Mouse (Mus musculus): Measurements from ENCODE around the gene Cfap73. TPM values are rescaled to one million over a fixed set of nuclear protein-coding genes. Genes with fewer than 3 reads are reported as not detected.
A peak's percentile ranks its signal among the peaks of the same experiment; 100 is the strongest.

Cfap73 gene
- total and polyA plus RNA-seq, 3 experiments: 0.25 TPM; not detected in 2

GRCm38 (mm10) chr5:120599625-120600024 lies 34.4 kb downstream of the Cfap73 start (continued):
- TF ChIP-seq NRF1 (IDR thresholded peaks at IDR 0.05; ENCODE audit: insufficient read depth, low read depth, low read length, poor library complexity, severe bottlenecking) (no peak), JUND (IDR thresholded peaks at IDR 0.05; ENCODE audit: low read depth, low read length) (no peak), POLR2A (IDR thresholded peaks at IDR 0.05; ENCODE audit: control insufficient read depth in 1 of 2, insufficient read depth in 1 of 2, low read depth in 1 of 2, low read length in 2 of 2, poor library complexity in 1 of 2) (no peak), CTCF (IDR thresholded peaks at IDR 0.05 in 2 of 3, conservative IDR thresholded peaks at IDR 0.05 in 1 of 3; ENCODE audit: control insufficient read depth in 1 of 3, insufficient read depth in 1 of 3, low read depth in 2 of 3, low read length in 3 of 3, poor library complexity in 1 of 3, severe bottlenecking in 1 of 3) (no peak), TBP (IDR thresholded peaks at IDR 0.05; ENCODE audit: low read depth, low read length) (no peak), MYB (IDR thresholded peaks at IDR 0.05; ENCODE audit: low read depth, low read length) (peak; percentile 54; the same call in 1 of the 2 replicates), EP300 (IDR thresholded peaks at IDR 0.05; ENCODE audit: low read depth in 1 of 2, low read length in 2 of 2) (peak; percentile 77 to 90), ETS1 (IDR thresholded peaks at IDR 0.05; ENCODE audit: low read depth, low read length) (no peak), MAX (IDR thresholded peaks at IDR 0.05; ENCODE audit: low read length) (0 out of 2 replicates have a peak, but pooled peaks have one; percentile 22), MYC (IDR thresholded peaks at IDR 0.05; ENCODE audit: low read depth, low read length) (no peak), KAT2A (conservative IDR thresholded peaks at IDR 0.05; ENCODE audit: low read depth, low read length) (0 out of 2 replicates have a peak, but pooled peaks have one; percentile 16), BHLHE40 (IDR thresholded peaks at IDR 0.05; ENCODE audit: borderline replicate concordance, low read depth, low read length) (no peak), MAFK (IDR thresholded peaks at IDR 0.05; ENCODE audit: borderline replicate concordance, low read depth, low read length) (no peak)

- peaks cover 4 to 17% of the 10 kb centered on the region in 2 experiments for H3K4me1 ChIP-seq (ENCODE audit: control insufficient read depth in 1 of 2, insufficient read depth in 2 of 2, low read length in 2 of 2)
Measured at GRCm38 (mm10) chr5:120594485-120594884, 39.5 kb downstream of the Cfap73 start.

GRCm38 (mm10) chr5:120592141-120592540 lies 41.9 kb downstream of the Cfap73 start:
- Histone ChIP-seq H3K4me3 (ENCODE audit: control insufficient read depth in 1 of 2, insufficient read depth in 1 of 2, low read depth in 2 of 2, low read length in 2 of 2) (no peak overlapping the region), H3K9ac (ENCODE audit: control insufficient read depth, low read depth, low read length, poor library complexity, severe bottlenecking) (no peak overlapping the region), H3K36me3 (ENCODE audit: control insufficient read depth in 1 of 2, insufficient read depth in 2 of 2, low read length in 2 of 2) (peaks cover 0 to 5% of the 10 kb centered on the region in 2 experiments; a peak in 1 of 4 replicates), H3K9me3 (replicated peaks; ENCODE audit: insufficient read depth, low read length) (no peaks in the 10 kb centered on the region), H3K79me2 (ENCODE audit: control insufficient read depth, insufficient read depth, low read length, poor library complexity) (peaks cover 5% of the 10 kb centered on the region), H3K4me1 (ENCODE audit: control insufficient read depth in 1 of 2, insufficient read depth in 2 of 2, low read length in 2 of 2) (peaks cover 0 to 10% of the 10 kb centered on the region in 2 experiments; a peak in 2 of 4 replicates), H3K27me3 (ENCODE audit: control insufficient read depth in 1 of 2, insufficient read depth in 2 of 2, low read length in 2 of 2) (no peaks in the 10 kb centered on the region), H3K27ac (ENCODE audit: control insufficient read depth, low read depth, low read length) (0 out of 2 replicates have a peak overlapping the region, but pooled peaks have one; percentile 15)
- TF ChIP-seq E2F4 (IDR thresholded peaks at IDR 0.05; ENCODE audit: borderline replicate concordance, low read depth, low read length) (no peak), MXI1 (IDR thresholded peaks at IDR 0.05; ENCODE audit: low read depth, low read length) (0 out of 2 replicates have a peak, but pooled peaks have one; percentile 31), USF1 (IDR thresholded peaks at IDR 0.05; ENCODE audit: low read depth, low read length) (no peak), MAX (IDR thresholded peaks at IDR 0.05; ENCODE audit: low read length) (no peak), ELF1 (IDR thresholded peaks at IDR 0.05; ENCODE audit: low read depth, low read length) (no peak), SMC3 (IDR thresholded peaks at IDR 0.05; ENCODE audit: low read depth, low read length) (peak; percentile 17; the same call in 1 of the 2 replicates), TCF12 (IDR thresholded peaks at IDR 0.05; ENCODE audit: low read depth, low read length) (no peak), USF2 (IDR thresholded peaks at IDR 0.05; ENCODE audit: borderline replicate concordance in 1 of 2, insufficient read depth in 1 of 2, low read depth in 1 of 2, low read length in 2 of 2) (no peak), GABPA (IDR thresholded peaks at IDR 0.05; ENCODE audit: low read depth, low read length) (no peak), CTCF (IDR thresholded peaks at IDR 0.05 in 2 of 3, conservative IDR thresholded peaks at IDR 0.05 in 1 of 3; ENCODE audit: control insufficient read depth in 1 of 3, insufficient read depth in 1 of 3, low read depth in 2 of 3, low read length in 3 of 3, poor library complexity in 1 of 3, severe bottlenecking in 1 of 3) (peak; percentile 30 to 61 (median 53))
- peak; percentile 66 for DNase-seq (ENCODE audit: low read depth, low spot score)

More at GRCm38 (mm10) chr5:120594485-120594884, 39.5 kb downstream of the Cfap73 start:
- H3K9ac ChIP-seq (ENCODE audit: control insufficient read depth, low read depth, low read length, poor library complexity, severe bottlenecking): no peak overlapping the region
- no peak for TF ChIP-seq BHLHE40 (IDR thresholded peaks at IDR 0.05; ENCODE audit: borderline replicate concordance, low read depth, low read length)
- no peak for TF ChIP-seq HCFC1 (IDR thresholded peaks at IDR 0.05; ENCODE audit: low read depth, low read length)
- TF ChIP-seq MYB (IDR thresholded peaks at IDR 0.05; ENCODE audit: low read depth, low read length): no peak
- H3K27me3 ChIP-seq (ENCODE audit: control insufficient read depth in 1 of 2, insufficient read depth in 2 of 2, low read length in 2 of 2): no peaks in the 10 kb centered on the region
- no peak overlapping the region for H3K27ac ChIP-seq (ENCODE audit: control insufficient read depth, low read depth, low read length)
- H3K4me3 ChIP-seq (ENCODE audit: control insufficient read depth in 1 of 2, insufficient read depth in 1 of 2, low read depth in 2 of 2, low read length in 2 of 2): no peak overlapping the region
- H3K36me3 ChIP-seq (ENCODE audit: control insufficient read depth in 1 of 2, insufficient read depth in 2 of 2, low read length in 2 of 2): peaks cover 0 to 9% of the 10 kb centered on the region in 2 experiments; a peak in 2 of 4 replicates
- DNase-seq (ENCODE audit: low read depth, low spot score): no peak
- no peaks in the 10 kb centered on the region for H3K79me2 ChIP-seq (ENCODE audit: control insufficient read depth, insufficient read depth, low read length, poor library complexity)
- no peaks in the 10 kb centered on the region for H3K9me3 ChIP-seq (replicated peaks; ENCODE audit: insufficient read depth, low read length)

All from MEL (cell line).